Mouse (Mus musculus) bone marrow macrophage, adult 2 months (primary cell): Measurements from ENCODE around the gene Srgap3.

Source experiments
- CTCF ChIP-seq: IDR thresholded peaks from 2 replicates; pipeline ENCODE4 v1.5.1; 2012; ENCODE audit warnings: low read depth, mild to moderate bottlenecking, low read length, moderate library complexity
- POLR2A ChIP-seq: IDR thresholded peaks from 2 replicates; pipeline ENCODE4 v1.6.1; 2012; ENCODE audit warnings: mild to moderate bottlenecking, low read depth, low read length, borderline replicate concordance

DNA sequence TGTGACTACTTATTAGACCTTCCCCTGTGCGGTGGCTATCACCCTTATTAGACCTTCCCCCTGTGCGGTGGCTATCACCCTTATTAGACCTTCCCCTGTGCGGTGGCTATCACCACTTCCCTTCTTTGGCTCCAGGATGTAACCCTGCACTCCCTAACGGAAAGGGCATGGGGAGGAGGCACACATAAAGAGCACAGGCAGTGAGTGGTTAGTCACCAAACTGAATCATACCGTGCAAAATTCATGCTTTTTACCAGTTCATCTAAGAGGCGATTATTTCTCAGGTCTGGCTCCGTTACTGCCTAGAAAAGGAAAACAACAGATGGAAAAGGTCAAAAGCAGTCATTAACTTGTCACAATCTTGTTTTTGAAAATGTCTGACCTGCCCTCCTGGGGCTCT lies 260.6 kb downstream of the Srgap3 start:
- TF ChIP-seq CTCF (no peak), POLR2A (no peak)
